Mouse (Mus musculus) heart, adult 8-10 months (tissue): ENCODE measurements around the gene Srrm4. TPM values are rescaled to one million over a fixed set of nuclear protein-coding genes. Genes with fewer than 3 reads are reported as not detected.

Experiments used
- DNase-seq: peaks from one replicate; pipeline ENCODE4 v3.0.0; 2022; ENCODE audit warnings: low spot score
- total RNA-seq, 4 experiments: library from RNA; stranded (reverse); gene quantifications; 2 replicates each; pipeline ENCODE4 v1.2.4; 2022

Srrm4 gene
- total RNA-seq, 4 experiments from 2014 or later = 8.5 to 17.1 (median 13.6) TPM

DNA sequence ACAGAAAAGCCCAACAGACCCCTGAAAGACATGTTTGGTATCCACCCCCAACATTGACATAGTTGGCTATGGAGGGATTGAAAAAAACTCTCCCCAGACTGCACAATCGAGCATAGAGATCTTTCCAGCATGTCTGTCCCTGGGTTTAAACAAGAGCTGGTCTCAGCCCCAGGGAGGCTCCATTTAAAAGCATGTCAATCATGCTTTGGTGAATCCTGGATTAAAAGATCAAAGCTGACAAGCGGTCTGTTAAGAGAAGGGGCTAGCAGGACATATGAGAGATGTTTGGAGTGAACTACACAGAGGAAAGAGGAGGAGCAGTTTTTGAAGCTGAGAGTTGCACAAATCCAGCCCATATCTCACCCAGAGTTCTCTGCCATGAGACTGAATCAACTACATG is 38.5 kb downstream of the Srrm4 start:
- no peak for DNase-seq

DNA sequence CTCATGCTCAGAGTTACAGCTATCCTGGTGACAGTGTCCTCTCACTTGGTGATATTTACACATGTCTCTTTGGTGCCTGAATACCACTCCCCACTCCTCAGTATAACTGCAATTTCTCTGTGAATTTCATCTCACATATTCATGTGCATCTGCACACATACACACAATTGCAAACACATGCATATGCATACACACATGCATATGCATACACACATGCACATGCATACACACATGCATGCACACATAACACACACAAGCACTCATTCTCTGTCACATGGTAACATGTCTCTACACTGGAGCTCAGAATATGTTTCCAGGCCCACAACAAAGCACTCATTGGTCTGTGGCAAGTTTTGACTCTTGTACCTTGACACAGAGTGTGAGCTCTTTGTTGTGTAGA is 39.0 kb downstream of the Srrm4 start:
- DNase-seq = no peak

DNA sequence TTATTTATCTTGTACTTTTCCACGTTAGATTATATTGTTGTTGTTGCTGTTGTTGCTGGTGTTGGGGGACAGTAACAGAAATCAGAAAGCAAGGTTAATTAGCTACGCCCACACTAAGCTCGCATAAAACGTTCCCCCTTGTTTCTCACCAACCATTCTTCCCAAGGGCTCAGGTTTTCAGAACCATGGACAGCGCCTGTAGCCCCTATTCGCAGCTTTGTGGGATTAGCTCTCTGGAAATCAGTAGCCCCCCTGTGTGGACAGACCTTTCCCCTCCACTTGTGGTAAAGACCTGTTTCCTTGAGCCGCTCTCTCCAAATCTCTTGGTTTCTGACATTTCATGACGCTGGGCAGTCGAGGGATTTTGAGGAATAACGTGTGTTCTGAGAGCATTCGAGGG is 45.9 kb downstream of the Srrm4 start:
- no peak for DNase-seq

DNA sequence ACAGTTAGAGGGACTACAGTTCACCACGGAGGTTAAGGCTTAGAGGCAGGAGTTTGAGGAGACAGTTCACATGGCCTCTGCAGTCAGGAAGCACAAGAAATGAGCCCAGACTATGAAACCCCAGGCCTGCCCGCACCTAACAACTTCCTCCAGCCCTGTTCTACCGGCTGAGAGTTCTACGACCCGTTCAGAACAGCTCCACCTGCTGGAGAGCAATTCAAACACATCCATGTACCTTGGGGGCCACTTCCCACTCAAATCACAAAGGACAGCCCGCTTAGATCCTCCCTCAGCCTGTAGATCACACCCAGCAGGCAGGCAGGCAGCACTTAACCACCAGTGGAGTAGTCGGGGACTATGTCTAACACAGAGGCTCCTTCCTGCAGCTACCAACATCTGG is 49.3 kb downstream of the Srrm4 start:
- no peak for DNase-seq

DNA sequence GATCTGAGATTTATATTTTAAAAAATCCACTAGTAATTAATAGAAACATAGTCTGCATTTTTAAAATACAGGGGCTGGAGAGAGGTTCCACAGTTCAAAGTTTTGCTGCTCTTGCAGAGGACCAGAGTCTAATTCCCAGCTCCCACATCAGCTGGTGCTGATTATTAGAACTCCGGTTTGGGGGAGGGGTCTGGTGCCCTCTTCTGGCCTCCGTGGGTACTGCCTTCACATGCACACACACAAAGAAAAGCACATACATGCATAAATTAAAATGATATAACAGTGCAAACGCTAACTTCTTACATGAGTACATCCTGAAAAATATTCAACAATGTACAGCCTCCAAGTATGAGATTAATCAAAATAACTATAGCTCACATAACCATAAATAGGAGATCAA is 50.5 kb downstream of the Srrm4 start:
- DNase-seq = no peak

DNA sequence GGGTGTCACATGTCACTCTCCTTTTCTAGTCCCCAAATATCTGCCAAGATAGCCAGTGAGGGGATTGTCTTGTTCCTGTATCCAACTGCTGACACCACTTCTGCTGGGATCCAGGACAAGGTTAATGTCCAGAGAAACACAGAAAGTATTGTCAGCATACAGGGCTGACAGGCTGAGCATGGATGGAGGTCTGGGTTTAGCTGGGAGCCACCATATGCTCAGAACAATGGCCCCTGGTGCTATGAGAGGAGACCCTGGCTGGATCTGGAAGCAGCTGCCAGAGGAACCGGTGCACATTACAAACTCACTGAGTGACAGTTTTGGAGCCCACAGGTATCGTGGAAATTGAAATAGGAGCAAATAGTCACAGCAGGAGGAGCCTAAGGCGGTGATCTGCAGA is 52.3 kb downstream of the Srrm4 start:
- no peak for DNase-seq

DNA sequence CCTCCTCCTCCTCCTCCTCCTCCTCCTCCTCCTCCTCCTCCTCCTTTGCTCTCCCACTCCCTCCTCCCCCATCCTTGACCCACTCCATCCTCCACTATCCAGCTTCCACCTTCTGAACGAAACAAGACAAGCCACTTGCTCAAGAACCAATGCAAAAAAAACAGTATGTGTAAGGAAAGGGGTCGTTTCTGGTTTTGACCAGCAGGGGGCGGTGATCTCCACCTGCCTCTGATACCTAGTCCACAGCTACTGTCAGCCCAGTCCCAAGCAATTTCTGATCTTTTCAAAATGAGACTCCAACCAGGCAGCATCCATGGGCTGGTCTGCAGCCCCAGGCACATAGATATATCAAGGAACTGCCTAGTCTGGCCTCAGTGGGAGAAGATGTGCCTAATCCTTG is 53.1 kb downstream of the Srrm4 start:
- DNase-seq = no peak

DNA sequence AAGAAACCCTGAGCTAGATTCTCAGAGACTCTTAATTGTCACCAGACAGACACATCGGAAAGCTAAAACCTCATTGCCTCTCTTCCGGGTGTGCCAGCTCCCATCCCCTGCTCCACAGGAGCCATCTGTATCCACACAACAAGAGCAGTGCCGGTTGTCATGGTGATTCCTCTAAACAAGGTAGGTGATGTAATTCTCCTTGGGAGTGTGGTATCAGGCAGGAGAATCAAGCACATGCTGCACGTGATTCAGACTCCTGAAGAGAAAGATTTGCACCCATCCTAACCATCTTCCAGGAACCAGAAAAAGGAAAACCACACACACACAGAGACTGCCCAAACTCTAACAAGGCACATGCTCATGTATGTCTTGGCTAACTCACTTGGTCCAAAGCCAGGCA is 65.3 kb downstream of the Srrm4 start:
- DNase-seq = no peak

DNA sequence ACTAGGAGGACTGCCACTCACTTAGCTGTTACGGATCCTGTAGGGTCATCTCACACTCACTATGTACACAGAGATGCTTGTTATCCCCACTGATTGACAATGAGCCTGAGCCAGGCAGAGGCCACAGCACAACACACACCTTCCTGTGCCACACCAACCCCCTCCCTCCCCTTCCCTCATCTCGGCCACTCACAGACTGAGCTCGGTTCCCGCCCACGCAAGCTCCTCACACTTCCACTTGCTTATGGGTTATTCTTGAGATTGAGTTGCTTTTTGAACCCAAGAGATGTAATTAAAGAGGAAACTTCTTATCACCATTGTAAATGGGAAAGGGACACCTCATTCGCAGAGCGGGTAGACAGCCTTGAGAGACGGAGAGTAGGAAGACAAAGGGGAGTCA is 66.3 kb downstream of the Srrm4 start:
- DNase-seq = no peak

DNA sequence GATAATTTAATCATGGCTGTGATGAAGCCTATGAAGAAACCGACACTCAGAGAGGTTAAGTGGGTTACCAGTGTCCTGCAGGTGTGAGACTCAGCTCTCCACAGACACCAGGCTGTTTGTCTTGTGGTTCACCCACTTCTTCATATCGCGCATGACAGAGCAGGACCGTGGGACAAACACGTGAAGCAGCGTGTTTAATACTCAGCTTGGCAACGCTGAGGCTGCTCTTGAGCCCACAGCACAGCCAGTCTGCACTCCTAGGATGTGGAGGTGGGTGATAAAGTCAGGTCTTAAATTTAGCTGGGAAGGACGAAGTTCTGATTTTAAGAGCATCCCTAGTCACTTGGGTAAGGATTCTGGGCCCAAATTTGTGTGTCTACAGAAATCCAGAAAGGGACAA is 68.1 kb downstream of the Srrm4 start:
- DNase-seq = no peak

DNA sequence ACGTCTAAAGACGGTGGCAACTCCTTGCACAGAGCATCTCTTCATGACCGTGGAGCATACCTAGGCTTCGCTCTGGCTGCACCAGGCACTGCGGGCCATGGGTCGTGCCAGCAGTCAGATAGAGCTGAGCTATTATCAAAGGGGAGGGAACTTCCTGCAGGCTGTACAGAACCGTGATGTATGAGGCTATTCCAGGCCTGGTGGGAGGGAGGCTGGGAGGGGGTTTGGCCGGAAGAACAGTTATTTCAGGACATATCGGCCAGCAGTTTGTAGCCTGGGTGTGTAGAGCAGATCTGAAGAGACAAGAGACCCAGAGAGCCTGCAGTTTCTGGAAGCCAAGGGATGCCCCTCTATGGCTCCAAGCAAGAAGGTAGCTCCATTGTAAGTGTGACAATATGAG is 68.5 kb downstream of the Srrm4 start:
- DNase-seq = no peak

DNA sequence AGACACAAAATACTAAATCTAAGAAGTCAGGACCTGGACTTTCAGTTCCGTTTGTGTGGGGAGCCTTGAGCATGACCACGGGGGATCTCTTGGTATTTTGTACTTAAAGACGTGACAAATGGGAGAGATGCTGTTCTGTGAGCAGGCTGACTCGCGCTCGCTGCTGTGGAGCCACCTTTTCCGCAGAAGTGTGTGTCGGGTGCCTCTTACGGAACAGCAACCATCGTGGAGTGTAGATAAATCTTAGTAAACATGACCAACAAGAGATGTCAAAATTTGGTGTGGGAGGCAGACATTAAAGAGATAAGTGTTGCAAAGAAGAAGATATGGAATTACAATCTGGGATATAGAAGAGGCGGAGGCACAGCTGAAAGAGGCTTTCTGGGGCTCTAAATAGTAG is 69.3 kb downstream of the Srrm4 start:
- DNase-seq = no peak

DNA sequence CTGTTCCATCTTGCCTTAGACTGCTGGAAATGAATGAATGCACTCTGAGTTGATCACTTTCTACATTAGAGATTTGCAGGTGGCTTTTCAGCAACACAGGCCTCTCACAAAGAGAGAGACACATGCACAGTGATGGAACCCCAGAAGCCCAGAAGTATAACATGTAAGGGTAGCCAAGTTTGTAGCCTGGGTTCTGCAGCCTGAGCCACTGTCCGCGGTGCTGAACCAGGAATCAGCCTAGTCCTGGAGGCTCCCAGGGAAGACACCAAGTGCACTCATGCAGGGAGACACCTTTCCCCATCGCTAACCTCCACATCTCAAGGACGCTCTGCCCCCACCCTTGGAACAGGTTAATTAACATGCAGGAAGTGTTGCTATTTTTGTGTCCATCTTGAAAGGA is 73.6 kb downstream of the Srrm4 start:
- DNase-seq = no peak

DNA sequence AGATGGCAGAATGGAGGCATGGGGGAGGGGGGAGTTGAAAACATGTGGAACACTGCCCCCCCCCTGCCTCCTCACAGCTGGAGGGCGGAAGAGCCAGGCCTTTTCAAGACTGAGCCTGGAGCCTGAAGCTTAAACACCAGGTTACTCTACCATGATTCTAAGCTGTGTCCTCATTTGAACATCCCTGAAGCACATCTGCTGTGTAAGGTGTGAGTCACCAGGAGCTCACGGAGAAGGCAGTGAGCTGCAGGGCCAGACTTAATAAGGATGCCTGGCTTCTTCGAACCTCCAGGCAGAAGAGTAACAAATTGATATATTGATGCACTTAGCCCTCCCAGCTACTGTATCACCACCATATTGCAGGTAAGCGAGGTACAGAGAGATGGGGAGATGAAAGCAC is 79.5 kb downstream of the Srrm4 start:
- DNase-seq = no peak

DNA sequence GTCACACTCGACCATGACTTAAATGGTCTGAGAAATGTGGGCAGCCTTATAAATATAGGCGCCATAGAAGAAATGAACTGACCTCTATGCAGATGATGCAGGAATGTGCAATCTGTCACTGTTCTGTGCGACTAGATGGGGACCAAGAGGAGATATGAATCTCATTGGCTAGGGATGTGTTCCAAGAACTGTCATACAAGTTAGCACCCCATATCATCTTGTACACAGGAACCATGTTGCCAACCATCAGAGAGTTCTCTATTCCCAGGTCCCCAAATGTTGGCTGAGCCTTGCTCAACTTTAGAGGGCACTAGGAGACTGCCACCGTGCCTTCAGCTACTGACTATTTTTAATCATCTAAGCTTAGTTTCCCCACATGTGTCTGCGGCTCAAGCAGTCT is 81.4 kb downstream of the Srrm4 start:
- no peak for DNase-seq

DNA sequence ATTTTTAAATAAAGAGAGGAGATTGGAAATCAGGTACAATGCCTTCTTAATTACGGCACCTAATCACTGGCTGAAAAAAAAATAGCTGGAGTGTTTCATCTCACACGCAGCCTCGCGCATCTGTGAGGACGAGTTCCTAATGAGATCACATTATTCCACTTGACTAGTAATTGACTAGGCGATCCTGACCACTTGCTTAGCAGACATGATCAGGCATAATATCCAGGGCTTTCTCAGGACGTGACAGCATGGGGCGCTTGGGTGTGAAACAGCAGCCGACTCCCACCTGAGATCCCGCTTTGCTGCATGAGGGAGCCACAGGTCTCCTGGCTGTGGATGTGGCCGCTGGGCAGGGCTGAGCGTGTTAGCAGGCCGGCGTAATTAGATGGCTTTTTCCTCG is 90.3 kb downstream of the Srrm4 start:
- no peak for DNase-seq

DNA sequence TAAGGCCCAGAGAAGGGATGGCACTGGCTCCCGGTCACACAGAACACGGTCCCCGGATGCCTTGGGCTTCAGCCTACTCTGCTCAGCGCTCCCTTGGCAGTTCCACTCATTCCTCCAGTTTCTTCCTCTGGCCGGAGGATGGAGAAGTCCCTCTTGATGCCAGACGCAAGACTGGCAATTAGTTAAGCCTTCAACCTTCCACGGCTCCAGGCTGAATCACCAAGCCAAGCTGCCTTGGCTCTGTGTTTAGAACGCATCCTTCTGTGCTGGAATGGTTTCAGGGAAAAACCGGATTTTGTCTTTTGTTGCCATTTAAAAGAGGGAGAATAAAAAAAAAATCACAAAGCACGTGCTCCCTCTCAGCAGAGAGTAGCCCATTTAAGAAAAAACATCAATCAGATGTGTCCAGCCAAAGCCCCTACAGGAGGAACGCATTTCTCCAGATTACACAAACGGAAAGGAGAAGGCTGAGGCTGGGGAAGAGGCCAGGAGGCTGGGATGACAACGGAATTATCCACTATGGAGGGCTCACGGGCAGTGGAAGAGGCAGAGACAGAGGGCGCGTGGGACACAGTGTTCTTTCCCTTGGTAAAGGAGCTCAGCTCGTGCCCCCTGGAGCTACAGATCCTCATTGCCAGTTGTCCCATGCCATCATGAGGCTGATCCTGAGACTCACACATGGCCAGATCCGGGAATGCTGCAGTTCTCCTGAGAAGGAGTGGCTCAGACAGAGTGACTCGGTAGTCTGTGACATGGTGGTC is 92.6 kb downstream of the Srrm4 start:
- DNase-seq = no peak

DNA sequence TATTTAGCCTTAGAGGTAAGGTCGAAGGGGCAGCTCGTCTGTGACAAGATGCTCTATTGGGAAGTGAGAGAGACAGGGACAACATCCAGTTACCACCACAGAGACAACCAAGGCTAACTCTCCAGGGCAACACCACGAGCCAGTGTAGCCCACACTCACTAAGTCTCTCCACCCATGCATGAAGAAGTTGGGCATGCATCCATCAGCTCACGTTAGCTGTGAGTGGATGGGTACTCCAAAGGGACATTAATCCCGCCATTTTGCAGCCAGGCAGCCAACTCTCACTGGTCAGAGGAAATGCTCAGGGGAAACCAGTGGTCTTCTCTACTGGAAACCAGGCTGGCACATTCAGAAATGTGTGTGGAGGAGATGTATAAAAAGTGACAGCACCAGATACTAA is 93.8 kb downstream of the Srrm4 start:
- no peak for DNase-seq

DNA sequence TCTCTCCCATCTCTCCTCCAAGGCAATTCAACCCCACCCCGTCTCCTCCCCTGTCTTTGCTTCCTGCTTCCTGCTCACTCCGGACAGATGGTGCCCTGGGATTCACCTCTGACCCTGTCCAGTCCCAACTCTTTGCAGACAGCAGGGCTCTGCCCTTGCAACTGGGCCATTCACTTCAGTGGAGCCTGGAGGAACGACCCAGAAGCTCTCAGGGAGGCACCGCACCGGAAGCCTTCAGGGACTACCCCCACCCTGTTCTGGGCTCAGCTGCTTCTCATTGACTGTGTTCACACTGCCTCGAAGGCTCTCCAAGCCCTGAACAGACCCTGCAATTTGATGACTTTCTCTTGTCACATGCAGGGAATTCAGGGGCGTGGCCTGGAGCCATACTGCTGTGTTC is 94.4 kb downstream of the Srrm4 start:
- DNase-seq = no peak

DNA sequence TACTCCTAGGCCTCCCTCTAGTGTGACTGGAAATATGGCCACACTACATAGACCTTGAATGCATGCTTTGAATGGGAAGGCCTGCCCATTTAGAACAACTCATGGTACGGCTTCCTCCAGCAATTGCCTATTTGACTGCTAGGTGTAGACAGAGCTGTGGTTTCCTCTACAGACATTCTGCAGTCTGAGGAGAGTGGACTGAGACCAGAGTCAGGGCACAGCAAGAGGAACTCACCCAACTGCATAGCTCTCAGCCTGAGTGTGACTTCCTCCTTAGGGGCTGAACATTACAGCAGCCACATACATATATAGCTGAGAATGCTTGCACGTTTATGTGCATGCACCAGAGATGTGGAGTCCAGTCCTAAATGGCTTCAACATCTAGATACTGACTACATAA is 94.9 kb downstream of the Srrm4 start:
- no peak for DNase-seq

DNA sequence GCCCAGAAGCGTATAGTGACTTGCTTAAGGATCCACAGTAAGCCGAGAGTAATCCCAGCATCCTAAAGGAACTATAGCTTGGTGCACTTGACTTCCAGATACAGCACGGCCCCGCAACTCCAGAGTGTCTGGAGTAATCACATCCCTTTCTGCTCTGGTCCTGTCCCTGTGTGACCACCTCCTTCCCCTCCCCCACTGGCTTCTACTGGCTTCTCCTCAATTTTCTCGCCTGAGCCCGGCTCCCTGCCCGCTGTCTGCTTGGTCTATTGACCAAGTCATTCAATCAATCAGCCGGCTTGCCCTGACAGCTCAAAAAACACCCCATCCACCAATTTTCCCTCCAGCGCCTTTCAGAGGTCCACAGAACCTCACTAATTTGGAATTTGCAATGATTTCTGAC is 96.2 kb downstream of the Srrm4 start:
- no peak for DNase-seq

DNA sequence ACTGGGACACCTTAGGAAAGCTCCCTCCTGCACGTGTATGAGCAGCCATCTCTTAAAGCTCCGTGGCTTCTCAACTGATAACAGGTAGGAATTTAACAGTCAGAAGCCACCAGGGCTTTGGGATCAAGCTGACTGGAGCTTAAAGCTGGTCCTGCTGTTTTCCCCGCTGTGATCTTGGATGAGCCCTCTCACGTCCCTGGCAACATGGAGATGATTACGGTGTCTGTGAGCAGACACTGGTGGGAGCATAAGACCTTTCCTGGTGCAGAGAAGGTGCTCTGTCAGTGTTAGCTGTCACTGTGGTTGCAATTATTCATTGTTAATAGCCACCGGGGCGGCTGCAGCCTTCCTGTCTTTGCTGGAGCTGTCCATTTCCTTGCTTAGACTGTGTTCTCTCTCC is 97.2 kb downstream of the Srrm4 start:
- DNase-seq = no peak

DNA sequence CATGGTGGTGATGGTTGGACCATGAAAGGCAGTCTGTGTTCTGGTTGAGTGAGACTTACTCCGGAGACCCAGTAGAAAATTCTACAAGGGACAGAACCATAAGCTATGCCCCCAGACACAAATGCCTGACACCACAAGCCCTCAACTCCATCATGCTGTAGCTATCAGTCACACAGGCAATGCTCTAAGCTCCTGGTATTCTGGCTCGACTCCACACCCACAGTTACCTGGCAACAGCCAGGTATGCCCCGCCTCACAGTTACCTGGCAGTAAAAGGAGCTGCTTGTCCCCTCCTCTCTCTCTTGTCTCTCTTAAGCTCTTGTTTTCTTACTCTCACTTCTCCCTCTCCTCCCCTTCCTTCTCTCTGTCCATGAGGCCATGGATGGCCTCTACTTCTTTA is 98.9 kb downstream of the Srrm4 start:
- DNase-seq = no peak

DNA sequence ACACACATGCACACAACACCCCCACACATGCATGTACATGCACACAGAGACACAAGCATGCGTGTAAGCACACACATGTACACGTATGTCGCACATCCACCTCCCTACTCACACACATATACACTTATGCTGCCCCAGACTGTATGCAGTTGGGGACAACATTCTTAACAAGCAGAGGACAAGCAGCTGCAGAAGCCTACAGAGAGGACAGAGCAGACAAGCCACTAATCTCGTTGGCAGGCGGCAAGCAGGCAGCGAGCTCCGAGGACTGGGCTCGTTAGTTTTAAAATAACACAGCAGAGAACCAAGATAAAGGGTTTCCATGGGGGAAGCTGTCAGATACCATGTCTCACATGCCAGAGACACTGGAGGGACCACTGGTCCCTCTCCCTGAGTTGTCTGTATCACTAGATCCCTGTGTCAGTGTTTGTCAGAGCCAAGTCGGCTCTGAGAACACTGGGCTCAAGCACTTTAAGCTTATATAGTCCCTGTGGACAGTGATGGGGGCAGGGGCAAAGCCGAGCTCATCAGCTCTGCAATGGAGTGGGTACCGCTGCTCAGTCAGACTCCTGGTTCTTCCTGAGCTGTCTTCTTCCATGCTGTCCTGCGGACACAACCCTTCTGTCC is 99.7 kb downstream of the Srrm4 start:
- DNase-seq = no peak
